ENCODE assay signal across 12 mouse cellular contexts in the genomic region with DNA sequence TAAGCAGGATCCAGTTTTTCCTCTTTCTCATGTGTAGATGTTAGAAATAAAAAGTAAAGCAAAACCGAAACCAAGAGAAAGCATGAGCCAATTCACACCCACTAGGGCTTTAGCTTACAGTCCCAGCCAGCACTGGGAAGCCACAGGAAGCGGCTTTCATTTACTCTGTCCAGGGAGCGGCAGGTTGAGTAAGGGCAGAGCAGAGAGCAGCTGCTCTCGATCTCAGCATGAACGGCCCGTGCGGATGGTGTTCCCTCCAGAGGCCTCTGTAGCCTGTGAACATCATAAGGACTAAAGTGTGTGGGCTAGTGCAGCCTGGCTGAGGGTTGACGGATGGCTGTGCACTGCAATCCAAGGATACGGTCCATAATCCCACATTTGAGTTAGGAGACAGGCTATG. TPM values are rescaled to one million over a fixed set of nuclear protein-coding genes. Genes with fewer than 3 reads are reported as not detected.
DNase-seq lines count a peak whose midpoint lies in the region; ATAC-seq and TF ChIP-seq lines count a peak whose summit lies in the region.
"Had no signal": no experiment of that assay in that cellular context is flagged by ENCODE, and none has a peak within 500 bp of the region (broad histone marks: within the 10 kb centered on the region; RNA-seq: fewer than 3 reads in every experiment).

No protein-coding gene starts in this region.

- no peak overlapping the region for H3K4me2 ChIP-seq in intestine, postnatal 0 days (replicated peaks; ENCODE audit: low read depth)

- H3K9me3 ChIP-seq in heart, embryonic 10.5 days: no peaks in the 10 kb centered on the region
- H3K9me3 ChIP-seq in intestine, postnatal 0 days (ENCODE audit: control insufficient read depth): no peaks in the 10 kb centered on the region
- H3K9me3 ChIP-seq: G1E; midbrain, embryonic 10.5 days had no signal

- no peaks in the 10 kb centered on the region for H3K27me3 ChIP-seq in heart, embryonic 10.5 days (ENCODE audit: insufficient read depth, poor library complexity, severe bottlenecking)
- H3K27me3 ChIP-seq in intestine, postnatal 0 days (replicated peaks; ENCODE audit: control insufficient read depth, insufficient read depth, low read length): no peaks in the 10 kb centered on the region

- peak; percentile 96 for DNase-seq in heart, adult 11 months
- no peak for DNase-seq in heart, embryonic 10.5 days (ENCODE audit: low spot score)
- DNase-seq in thymus, postnatal 0 days (ENCODE audit: low spot score): peak; percentile 14
- DNase-seq in thymus, postnatal 10 days (ENCODE audit: low spot score in 2 of 2): no peak
- DNase-seq in thymus, postnatal 25 days: peak; percentile 14
- DNase-seq in layer of hippocampus, adult 9-10 months (ENCODE audit: low spot score): no peak
- no peak for DNase-seq in embryo, embryonic 10.5 days (ENCODE audit: low spot score)
- DNase-seq: cerebellum, adult 11-12 months had no signal

- peak; percentile 47; the same call in 1 of the 2 replicates for ATAC-seq in intestine, postnatal 0 days
- ATAC-seq: forebrain, embryonic 14.5 days had no signal

- no peak overlapping the region for H3K4me3 ChIP-seq in heart, embryonic 10.5 days
- no peak overlapping the region for H3K4me3 ChIP-seq in intestine, postnatal 0 days (ENCODE audit: low read depth, low read length)
- H3K4me3 ChIP-seq: midbrain, embryonic 10.5 days had no signal

- no peaks in the 10 kb centered on the region for H3K4me1 ChIP-seq in heart, embryonic 10.5 days
- no peaks in the 10 kb centered on the region for H3K4me1 ChIP-seq in intestine, postnatal 0 days (replicated peaks; ENCODE audit: control insufficient read depth, insufficient read depth, low read length)

- no peak overlapping the region for H3K9ac ChIP-seq in intestine, postnatal 0 days (ENCODE audit: low read depth, low read length)

- no peak overlapping the region for H3K27ac ChIP-seq in heart, embryonic 10.5 days
- no peak overlapping the region for H3K27ac ChIP-seq in intestine, postnatal 0 days (ENCODE audit: low read depth, low read length)
- H3K27ac ChIP-seq: midbrain, embryonic 10.5 days had no signal

- WGBS in heart, embryonic 10.5 days: 77% methylated on average over 9 of the region's 9 CpGs
- 39% methylated on average over 9 of the region's 9 CpGs for WGBS in intestine, postnatal 0 days

- TF ChIP-seq CTCF in intestine, postnatal 0 days (IDR thresholded peaks at IDR 0.05; ENCODE audit: low read depth): no peak

- H3K36me3 ChIP-seq in heart, embryonic 10.5 days: peaks cover 54% of the 10 kb centered on the region
- peaks cover 17% of the 10 kb centered on the region; the same call in 1 of the 2 replicates for H3K36me3 ChIP-seq in intestine, postnatal 0 days (ENCODE audit: control insufficient read depth, insufficient read depth)
- H3K36me3 ChIP-seq: G1E had no signal

RNA-seq across cellular contexts. Expression of gene C130074G19Rik, which starts 25.5 kb away (rescaled TPM):
- polyA plus RNA-seq in heart, embryonic 10.5 days (2016; fragmentation: Nextera tagmentation; extraction: Ambion mirVana): 0.22 and 0.82 TPM in 2 replicates
- 0.86 and 1.1 TPM in 2 replicates for polyA plus RNA-seq in thymus, postnatal 0 days (2015; fragmentation: Nextera tagmentation; extraction: Ambion mirVana)
- polyA plus RNA-seq in intestine, postnatal 0 days (2015; fragmentation: Nextera tagmentation; extraction: Ambion mirVana): 6.3 and 6.4 TPM in 2 replicates
- polyA plus RNA-seq: G1E had no signal

Comparison
In these comparisons a context has a peak if more than half of its experiments do, and no peak if none do; other contexts are left out.
1. DNase-seq: peak in heart, adult 11 months (single experiment), thymus, postnatal 0 days (single experiment) and thymus, postnatal 25 days (single experiment); none in heart, embryonic 10.5 days (single experiment), thymus, postnatal 10 days (0 of 2), layer of hippocampus, adult 9-10 months (single experiment) and embryo, embryonic 10.5 days (single experiment).